Mouse (Mus musculus) MEL (cell line): ENCODE measurements around the gene Nfrkb.

Source experiments
- CTCF ChIP-seq, 3 experiments: IDR thresholded peaks in 2 of 3; conservative IDR thresholded peaks in 1 of 3; 2 replicates each; pipeline ENCODE4 v1.5.1; 2011 to 2012; ENCODE audit warnings: low read length in 3 of 3, low read depth in 2 of 3, mild to moderate bottlenecking in 2 of 3, improper control_type of control experiment in 1 of 3, inconsistent platforms in 1 of 3, mixed read lengths in 1 of 3, moderate library complexity in 1 of 3; ENCODE audit not compliant: control insufficient read depth in 1 of 3, insufficient read depth in 1 of 3, poor library complexity in 1 of 3, severe bottlenecking in 1 of 3
- E2F4 ChIP-seq: IDR thresholded peaks from 2 replicates; pipeline ENCODE4 v1.6.1; 2011; ENCODE audit warnings: low read depth, low read length, improper control_type of control experiment, borderline replicate concordance
- ZMIZ1 ChIP-seq: IDR thresholded peaks from 2 replicates; pipeline ENCODE4 v1.6.1; 2012; ENCODE audit warnings: low read depth, mild to moderate bottlenecking, inconsistent platforms, low read length, improper control_type of control experiment, moderate library complexity

DNA sequence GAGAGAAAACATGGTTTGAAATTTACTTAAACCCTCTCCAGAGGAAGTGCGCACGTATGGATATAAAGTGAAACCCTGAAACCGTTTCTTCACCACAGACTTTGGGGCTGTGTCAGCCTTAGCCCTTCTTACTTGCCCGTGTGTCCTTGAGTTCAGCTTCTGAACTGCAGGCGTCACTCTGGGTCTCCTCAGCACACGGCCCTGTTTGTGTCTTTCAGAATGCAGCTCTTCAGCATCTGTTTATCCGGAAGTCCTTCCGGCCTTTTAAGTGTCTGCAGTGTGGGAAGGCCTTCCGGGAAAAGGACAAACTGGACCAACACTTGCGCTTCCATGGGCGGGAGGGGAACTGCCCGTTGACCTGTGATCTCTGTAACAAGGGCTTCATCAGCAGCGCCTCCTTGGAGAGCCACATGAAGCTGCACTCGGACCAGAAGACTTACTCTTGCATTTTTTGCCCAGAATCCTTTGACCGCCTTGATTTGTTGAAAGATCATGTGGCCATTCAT, 39.4 kb upstream of the Nfrkb start:
- TF ChIP-seq CTCF (IDR thresholded peaks at IDR 0.05 in 2 of 3, conservative IDR thresholded peaks at IDR 0.05 in 1 of 3; ENCODE audit: control insufficient read depth in 1 of 3, insufficient read depth in 1 of 3, low read depth in 2 of 3, low read length in 3 of 3, poor library complexity in 1 of 3, severe bottlenecking in 1 of 3) (no peak), E2F4 (no peak), ZMIZ1 (no peak)
